Mouse (Mus musculus) heart, adult 8-10 months (tissue): ENCODE measurements around the gene Rin3. TPM values are rescaled to one million over a fixed set of nuclear protein-coding genes. Genes with fewer than 3 reads are reported as not detected.
A peak's percentile ranks its signal among the peaks of the same experiment; 100 is the strongest.
"Not testable (repeated sequence)": the region's sequence is repeated elsewhere in the genome, so short reads cannot be mapped to it uniquely, and the experiment has no call there.

Experiments
- DNase-seq: peaks from one replicate; pipeline ENCODE4 v3.0.0; 2022; ENCODE audit warnings: low spot score
- total RNA-seq, 4 experiments: library from RNA; stranded (reverse); gene quantifications; 2 replicates each; pipeline ENCODE4 v1.2.4; 2022

Gene Rin3
- 10 to 100 TPM; 12.2 to 18.8 (median 17.0) TPM for total RNA-seq

DNA sequence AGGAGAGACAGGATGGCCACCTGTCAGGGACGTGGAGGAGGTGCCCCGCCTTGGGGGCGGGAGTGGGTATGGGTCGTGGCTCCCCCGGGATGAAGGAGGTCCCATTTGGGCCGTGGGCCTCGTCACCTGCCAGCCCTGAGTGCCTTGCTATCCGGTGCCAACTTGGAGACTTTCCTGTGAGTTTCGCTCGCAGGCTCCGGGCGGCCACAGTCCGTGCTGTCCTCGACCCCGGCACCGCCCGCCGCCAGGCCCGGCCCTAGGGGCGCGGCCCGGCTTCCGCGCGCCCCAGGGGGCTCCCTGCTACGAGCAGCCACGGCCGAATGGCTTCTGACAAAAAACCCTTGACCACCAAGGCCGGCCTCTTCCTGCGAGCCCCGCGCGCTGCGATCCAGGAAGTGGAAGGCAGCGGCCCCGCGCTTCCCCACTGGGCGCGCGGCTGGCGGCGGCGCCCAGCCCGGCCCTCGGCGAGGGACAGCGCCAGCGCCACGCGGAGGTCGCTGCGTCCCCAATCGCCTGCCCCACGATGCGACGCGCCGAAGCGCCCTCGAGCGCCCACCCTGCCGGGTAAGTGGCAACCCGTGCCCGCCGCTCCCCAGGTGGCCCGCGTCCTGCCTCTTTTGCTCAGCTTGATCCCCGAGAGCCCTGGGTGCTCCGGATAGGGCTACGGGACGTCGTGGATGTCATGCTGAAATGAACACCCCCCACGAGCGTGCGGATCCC lies at the start of gene Rin3:
Rin3 (plus strand) TSS at position 286 of the 720 bp plus-strand sequence.
- peak; percentile 75 for DNase-seq

DNA sequence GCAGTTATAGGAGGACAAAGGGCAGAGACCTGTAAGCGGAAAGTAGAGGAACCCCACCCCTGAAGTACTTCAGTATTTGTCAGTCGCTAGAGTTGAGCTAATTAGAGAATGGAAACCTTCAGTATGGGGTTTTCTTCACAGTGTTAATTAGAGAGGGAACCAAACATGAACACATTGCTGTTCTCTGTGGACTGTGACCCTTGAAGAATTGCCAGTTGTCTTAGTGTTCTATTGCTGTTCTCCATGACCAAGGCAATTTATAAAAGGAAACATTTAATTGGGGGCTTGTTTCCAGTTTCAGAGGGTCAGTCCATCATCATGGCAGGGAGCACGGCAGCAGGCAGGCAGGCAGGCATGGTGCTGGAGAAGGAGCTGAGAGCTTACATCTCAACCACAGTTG lies 47.3 kb upstream of the Rin3 start:
- no peak for DNase-seq

DNA sequence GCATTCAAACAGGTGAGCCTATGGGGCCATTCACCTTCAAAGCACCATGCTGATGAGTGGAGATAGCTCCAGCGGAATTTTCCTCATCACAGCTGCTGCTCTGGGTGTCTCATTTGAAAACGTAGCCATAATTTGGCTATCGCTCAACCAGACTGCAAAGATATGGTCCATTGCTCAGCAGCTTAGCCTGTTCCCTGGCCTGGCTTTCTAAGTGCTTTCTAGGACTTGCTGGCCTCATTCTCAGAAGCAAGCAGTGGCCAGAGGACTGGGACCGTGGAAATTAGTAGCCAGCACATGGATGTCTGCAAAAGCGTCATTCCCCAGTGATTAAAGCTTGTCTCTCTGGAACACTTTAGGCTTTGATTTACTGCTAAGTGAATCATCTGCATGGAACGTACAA lies 46.5 kb upstream of the Rin3 start:
- no peak for DNase-seq

DNA sequence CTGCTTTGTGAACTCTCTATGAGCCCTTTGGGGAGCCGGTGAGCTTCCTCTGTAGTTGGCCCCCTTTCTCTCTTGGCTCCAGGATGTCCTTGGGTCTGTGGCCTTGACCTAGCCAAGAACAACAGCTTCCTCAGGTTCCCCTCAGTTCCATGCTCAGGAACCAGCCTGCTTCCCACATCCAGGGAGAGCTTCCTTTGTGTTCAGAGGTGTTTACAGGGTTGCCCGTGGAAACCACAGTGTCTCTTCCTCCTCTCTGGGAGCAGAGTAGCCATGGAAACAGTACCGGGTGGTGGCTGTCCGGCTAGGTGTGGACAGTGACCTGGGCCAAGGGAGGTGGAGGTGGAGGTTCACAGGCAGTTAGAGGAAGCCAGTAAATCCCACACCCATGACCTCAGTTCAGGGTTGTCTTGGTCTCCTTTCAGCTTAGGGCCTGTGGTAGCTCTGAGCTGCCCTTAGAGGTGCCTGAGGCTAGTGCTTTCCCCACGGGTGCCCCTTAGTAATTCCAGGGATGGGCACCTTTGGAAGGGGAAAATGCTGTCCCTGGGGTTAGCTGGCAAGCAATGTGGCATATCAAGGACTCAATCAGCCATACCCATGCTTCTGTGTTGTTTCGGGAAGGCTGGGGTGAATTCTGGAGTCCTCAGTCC lies 40.6 kb upstream of the Rin3 start:
- DNase-seq, result peak; percentile 67

DNA sequence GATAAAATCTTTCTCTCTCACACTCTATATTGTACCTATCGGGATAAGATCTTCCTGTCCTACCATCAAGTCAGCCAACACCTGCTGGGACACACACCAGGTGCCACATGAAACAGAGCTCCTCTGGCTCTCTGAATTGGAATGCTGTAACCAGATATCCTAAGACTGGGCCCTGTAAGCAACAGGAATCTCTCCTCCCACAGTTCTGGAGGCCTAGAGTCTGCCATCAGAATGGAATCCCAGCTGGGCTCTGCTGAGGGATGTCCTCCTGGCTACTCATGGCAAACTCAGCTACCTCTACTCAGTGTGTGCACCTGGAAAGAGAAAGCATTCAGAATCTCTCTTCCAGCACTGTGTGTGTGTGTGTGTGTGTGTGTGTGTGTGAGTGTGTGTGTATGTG lies 38.9 kb upstream of the Rin3 start:
- no peak for DNase-seq

DNA sequence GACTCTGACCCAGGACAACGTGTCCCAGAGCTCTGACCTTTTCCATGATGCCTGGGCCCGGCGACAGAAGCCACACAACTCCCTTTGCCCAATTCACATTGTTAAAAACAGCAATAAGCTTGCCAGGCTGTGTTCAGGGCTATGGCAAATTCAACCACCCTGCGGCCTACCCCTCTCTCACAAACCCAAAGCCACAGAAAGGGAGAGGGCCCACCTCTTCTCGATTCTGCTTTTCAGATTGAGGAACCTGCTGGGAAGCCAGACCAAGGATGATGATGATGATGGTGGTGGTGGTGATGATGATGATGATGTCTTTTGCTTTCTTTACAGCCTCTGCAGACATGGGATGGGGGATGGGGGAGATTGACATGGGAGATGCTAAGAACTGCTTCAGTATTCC lies 36.6 kb upstream of the Rin3 start:
- no peak for DNase-seq

DNA sequence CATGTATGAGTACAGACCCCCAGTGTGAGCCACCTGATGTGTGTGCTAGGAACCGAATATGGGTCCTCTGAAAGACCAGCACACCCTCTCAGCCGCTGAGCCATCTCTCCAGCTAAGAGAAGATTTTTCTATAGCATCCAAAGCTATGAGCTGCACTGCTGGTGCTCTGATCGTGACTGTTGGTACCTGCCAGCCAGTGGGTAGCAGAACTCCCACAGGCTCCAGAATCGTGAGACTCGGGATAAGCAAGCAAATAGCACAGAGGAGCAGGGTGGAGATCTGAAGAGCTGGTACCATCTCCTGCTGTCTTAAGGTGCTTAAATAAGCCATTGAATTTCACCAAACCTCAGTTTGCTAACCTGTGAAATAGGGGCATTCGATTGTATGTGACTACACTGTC lies 34.7 kb upstream of the Rin3 start:
- no peak for DNase-seq

DNA sequence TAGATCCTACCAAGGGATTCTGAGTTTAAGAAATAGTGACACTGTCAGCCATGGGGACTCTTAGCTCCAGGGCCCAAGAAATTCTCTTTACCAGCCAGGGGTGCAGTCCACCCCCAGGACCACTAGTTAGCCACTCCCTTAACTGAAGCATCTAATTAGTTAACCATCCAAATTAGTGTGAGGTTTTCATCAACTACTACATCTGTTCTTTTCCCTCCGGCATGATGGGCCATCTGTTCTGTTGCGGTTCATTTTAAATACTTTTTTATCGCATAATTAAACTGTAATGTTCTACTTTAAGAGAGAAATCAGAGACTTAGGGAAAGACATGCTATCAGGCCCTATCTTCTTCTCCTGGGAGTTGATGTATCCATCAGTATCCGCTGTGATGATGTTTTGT lies 32.5 kb upstream of the Rin3 start:
- DNase-seq, result no peak

DNA sequence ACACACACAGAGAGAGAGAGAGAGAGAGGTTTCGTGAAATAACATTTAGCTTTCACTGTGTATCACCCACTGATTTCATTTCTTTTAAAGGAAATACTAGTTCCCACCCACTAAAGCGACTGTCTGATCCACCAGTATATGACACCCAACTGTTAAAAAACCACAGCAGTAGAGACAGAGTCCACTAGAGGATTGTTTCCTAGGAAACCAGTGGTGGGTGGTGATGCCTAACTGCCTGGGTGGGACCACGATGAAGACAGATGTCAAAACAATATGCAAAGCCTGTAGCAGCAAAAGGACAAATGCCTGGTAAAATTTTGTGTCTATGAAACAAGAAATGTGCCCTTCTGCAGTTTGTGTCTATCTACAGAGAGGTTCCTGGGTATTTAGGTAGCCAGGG lies 31.8 kb upstream of the Rin3 start:
- no peak for DNase-seq

DNA sequence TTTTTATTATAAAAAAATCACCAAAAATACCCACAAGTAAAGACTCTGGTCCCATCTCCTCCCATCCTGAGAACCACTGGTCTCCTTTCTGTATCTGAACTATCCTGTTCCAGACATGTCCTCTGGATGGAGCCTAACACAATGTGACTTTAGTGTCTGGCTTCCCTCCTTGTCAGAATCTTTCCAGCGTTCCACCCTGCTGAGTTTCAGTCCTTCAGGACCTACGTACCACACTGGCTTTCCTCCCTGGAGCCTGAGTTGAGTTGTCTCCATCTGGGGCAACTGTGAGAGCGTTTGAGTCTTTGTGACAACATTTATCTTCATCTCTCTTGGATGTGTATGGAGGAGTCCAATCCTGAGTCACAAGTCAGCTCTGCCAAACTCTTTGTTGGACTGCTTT lies 30.9 kb upstream of the Rin3 start:
- no peak for DNase-seq

DNA sequence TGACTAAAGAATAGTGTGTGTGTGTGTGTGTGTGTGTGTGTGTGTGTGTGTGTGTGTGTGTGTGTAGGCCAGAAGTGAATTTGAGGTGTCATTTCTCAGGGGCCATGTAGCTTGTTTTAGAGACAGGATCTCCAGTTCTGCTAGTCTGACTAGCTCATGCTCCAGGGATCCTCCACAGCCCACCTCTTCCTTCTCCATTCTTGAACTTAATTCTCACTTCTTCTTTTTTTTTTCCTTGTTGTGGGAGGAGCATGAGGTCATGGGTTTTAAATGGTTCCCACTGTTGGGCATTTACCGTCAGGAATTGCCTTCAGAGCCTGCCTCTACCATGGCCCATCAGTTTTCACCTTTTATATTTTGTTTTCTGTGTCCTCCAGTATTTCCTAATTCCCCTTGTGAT lies 30.3 kb upstream of the Rin3 start:
- no peak for DNase-seq

DNA sequence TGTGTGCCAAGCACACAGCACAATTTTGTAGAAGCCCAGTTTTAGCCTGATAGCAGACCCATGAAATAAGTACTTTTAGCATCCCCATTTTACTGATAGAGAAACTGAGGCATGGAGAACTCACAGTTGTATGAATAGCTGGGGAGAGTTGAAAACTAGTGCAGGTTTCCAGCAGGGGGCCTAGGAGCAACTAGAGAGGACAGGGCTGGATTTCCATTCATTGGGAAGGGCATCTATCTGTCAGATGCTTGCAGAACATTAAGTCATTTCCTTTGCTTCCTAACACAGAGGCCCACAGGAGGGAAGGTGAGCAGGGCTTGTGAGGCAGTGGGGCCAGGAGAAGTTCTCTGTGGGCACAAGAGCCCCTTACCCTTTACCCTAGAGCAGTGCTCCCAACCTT lies 27.8 kb upstream of the Rin3 start:
- DNase-seq, result no peak

DNA sequence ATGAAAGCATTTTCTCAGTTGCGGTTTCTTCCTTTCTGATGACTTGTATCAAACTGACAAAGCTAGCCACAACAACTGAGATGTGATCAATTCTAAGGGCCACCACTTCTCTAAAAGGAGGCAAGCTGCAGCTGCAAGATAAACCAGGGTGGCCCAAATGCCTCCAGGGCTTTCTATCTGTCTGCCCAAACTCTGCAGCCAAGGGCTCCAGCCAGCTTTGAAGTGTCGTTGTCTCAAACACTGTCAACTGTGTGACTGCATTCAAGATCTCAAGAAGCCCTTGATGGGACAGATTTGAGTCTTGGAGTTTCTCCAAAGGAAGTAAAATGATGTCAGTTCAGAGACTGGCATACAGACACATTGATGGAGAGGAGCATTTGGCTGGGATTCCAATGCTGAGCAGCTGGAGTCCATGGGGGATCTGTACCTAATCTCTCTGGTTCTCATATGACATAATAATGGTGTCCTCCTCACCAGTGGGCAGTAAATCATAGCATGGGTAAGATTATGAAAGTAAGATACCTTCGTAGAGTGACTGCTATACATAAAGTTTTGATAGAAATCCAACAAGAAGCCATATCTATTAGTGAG lies 24.2 kb upstream of the Rin3 start:
- no peak for DNase-seq

DNA sequence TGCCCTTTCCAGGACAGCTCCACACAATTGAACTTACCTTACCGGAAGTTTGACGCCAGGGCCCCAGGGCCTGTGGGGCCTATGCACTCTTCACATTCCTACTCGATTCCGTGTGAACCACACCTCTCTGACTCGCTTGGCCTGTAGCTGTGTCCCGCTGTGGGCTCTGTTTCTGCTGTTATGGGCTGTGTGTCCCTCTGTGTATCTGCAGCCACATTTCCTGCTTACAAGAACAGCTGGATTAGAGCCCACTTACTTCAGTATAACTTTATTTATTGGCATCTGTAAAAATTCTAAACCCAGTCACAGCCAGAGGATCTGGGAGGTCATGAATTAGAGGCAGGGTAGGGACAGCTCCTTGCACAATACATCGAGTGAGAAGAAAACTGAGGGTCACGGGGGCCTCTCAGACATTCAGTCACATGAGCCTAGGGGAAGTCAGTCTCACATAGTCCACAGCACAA lies 20.9 kb upstream of the Rin3 start:
- DNase-seq, result no peak

DNA sequence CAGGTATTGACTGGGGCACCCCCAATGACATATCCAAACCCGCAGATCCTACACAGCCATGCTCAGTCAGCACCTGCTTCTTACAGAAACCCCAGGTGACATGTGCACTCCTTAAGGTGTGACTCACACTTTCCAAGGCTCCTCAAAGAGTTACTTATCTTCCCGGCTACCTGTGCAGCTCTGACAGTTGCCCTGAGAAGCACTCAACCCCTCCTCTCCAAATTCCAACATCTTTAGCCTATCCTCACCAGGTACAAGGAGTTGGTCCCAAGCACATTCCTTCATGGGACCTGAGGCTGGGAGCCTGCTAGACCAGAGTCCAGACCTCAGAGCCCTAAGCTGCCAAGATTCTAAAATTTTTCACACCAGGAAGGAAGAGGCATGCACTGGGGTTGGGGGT lies 20.0 kb upstream of the Rin3 start:
- DNase-seq, result no peak

DNA sequence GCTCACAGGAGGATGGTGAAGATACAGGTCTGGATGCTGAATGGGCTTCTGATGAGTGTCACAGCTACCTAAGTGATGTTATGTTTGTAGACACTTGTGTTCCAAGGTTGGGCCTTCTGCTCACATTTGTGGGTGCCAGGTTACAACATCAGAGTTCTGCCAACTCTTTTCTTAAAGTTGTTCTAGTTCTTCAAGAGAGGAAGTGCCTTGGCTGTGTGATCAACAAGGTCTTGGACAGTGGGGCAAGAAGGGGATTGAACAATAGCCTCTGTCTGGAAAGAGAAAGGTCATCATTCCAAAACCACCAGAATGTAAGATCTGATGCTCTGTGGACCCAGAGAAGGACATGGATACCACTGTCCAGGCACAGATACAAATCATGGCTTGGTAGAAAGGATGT lies 19.6 kb upstream of the Rin3 start:
- DNase-seq, result no peak

DNA sequence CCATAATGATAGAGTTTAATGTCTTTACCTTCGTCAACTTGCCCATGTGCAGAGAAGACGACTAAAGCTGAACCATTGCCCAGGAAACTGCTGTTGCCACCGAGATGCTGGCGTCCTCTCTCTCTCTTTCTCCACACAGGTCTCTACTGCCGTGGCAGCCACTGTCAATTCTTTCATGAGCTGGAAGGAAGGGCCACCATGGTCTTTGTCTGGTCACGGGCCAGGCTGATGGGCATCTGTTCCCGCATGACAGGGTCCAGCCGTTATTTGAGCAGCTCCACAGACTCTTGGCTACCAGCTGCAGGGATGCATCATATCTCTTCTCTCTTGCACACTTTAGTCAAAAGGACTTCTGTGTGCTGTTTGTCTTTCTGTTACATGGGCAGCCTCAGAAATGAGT lies 16.4 kb upstream of the Rin3 start:
- DNase-seq, result no peak

DNA sequence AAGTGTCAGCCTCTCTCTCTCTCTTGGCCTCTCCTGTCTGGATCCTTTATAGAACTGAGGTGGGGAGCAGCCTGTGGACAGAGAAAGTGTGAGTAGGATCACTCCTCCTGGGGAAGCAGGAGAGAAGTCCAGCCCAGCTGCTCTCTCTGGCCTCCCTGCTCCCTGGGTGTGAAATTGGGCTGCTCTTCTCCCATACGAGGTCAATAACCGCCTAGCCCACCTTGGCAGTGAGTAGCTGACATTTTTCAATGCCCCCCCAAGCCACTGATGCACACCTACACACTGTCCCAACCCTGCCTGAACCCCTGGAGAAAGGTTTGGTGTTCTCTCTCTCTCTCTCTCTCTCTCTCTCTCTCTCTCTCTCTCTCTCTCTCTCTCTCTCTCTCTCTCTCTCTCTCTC lies 13.7 kb upstream of the Rin3 start:
- DNase-seq, result no peak

DNA sequence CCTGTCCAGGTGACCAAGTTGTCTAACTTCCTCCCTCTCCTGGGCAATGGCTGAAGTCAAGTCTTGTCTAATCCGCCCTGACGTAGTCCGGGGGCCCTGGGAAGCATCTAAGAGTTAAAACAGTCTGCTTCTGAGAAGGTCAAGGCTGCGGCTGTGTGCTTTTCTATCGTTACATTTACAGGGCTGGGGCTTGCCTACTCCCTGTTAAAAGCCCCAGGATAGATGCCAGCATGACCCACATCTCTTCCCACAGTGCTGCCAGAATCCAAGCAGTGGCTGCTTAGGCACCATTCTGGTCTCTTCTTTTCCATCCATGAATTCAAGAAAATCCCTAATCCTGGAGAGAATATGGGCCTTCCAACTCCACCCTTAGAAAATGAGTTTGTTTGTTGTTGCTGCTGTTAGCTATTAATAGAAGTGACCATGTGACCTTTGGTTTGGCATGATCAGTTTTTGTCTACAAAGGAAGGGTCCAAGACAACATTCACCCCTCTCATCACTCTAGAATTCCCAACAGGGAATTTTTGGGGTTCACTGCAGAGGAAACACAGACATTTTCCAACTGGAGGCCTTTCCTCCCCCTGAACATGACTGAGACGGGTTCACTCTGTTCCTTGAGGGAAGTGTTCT lies 12.0 kb upstream of the Rin3 start:
- DNase-seq, result no peak

DNA sequence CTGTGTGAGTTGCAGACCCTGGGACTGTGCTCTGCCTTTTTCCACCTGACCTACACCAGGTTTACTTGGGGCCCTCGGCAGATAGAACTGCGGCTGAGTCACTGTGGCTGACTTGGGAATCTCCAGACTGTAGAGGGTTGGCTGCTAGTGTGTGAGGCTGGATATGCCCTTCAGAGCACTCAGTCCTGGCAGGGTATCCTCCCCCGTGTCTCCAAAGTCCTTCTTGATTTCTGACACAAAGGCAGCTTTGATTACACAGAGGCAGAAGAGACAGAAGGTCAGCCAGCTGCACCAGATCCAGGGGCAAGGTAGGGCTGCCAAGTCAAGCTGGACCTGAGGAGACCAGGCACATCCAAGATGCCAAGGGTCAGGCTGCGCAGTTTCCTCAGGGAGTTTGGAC lies 11.4 kb upstream of the Rin3 start:
- peak; percentile 66 for DNase-seq

DNA sequence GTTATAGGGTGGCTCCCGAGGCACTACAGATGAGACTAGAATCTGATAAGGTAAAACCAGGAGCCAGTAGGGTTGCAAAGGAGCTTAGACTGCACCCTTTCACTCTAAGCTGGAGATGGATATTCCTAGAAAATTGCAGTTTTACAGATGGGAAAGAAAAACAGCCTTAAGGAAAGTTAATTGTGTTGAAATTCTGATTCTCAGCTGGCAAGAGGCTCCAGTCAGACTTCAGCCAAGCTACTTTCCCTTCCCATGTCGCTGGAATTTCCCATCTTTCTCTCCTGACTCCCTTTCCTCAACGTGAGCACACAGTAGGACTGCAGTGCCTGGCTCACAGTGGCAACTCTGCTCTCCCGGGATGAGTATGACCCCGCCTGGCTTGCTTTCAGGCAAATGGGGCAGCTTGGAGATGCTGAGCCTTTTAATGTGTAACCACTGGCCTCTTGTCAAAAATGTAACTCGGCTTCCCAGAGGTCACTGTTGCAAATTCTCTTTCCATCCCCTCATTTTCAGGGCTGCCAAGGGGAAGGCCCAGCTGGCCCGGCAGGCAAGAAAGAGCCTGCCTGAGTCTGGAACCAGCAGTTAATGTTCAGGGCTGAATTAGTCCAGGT lies 6.9 kb upstream of the Rin3 start:
- DNase-seq, result peak; percentile 72

DNA sequence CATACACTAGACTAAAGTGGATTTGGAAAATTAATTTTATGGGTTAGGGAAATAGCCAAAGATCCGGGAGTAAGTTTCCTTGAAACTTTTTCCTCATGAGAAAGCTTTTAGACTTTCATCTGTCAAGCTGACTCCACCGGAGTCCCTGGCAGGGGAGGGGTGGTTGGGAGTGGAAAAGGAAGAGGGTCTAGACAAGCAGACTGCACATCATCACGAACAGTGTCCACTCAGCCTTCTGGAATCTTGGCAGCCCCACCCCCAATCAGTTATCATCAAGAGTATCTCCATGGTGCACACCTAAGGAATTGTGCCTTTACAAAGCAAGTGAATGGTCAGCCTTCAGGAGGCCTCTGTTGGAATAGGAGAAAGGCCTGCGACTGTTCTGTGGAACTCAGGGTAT lies 2.6 kb upstream of the Rin3 start:
- DNase-seq, result not testable (repeated sequence)
